ENCODE assay signal across 7 mouse cellular contexts in the genomic region with DNA sequence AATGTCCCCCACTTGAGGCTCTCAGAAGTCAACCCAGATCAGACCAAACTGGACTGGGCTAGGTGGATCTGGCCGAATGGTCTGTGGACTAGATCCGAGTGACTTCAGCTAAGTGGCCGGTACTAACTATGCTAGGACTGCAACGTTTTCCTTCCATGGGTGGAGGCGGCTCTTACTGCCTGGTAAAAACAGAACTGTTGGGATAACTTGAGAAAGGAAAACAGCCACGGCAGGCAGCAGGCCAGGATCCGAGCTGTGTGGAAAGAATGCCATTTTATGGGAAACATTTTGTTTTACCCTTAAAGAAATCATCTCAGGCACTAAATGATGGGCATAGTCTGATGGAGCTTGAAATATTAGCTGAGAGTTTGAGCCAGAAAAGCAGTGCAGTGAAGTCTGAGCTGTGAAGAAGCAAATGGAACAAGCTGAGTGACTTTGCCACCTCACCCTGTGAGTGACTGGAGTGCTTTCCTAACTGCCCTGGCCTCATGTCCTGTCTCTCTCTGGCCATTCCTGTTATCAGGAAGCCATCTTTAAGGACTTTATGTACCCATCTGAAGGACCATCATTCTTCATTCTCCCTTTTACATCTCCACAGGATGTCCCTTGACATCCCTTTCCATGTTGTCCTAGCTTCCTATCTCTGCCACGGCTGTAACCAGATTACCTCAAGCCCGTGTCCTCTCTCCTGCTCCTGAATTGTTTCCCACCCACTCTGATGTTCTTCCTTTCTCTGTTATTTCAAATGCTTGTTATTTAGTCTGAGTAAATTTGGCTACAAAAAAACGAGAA.
DNase-seq lines count a peak whose midpoint lies in the region; ATAC-seq lines count a peak whose summit lies in the region.

No protein-coding gene starts in this region.

- DNase-seq in midbrain, embryonic 10.5 days (ENCODE audit: low spot score), result no peak
- DNase-seq in kidney, postnatal 10 days, result peak; percentile 61
- no peak for DNase-seq in midbrain, embryonic 11.5 days (ENCODE audit: low spot score, missing footprints)

- no peaks in the 10 kb centered on the region for H3K27me3 ChIP-seq in midbrain, embryonic 15.5 days (replicated peaks)
- peaks cover 26% of the 10 kb centered on the region for H3K27me3 ChIP-seq in midbrain, embryonic 10.5 days (ENCODE audit: low read depth, poor library complexity, severe bottlenecking)
- no peaks in the 10 kb centered on the region for H3K27me3 ChIP-seq in heart, embryonic 15.5 days
- no peaks in the 10 kb centered on the region for H3K27me3 ChIP-seq in stomach, embryonic 15.5 days (replicated peaks)
- no peaks in the 10 kb centered on the region for H3K27me3 ChIP-seq in midbrain, embryonic 11.5 days (ENCODE audit: control insufficient read depth, insufficient read depth, low read length)
- no peaks in the 10 kb centered on the region for H3K27me3 ChIP-seq in midbrain, embryonic 16.5 days (ENCODE audit: control insufficient read depth, insufficient read depth, low read depth, low read length)

- H3K9ac ChIP-seq in midbrain, embryonic 15.5 days, result no peak overlapping the region
- H3K9ac ChIP-seq in heart, embryonic 15.5 days, result peak overlapping the region; percentile 95
- H3K9ac ChIP-seq in stomach, embryonic 15.5 days, result no peak overlapping the region
- H3K9ac ChIP-seq in midbrain, embryonic 11.5 days (ENCODE audit: low read length), result no peak overlapping the region
- H3K9ac ChIP-seq in midbrain, embryonic 16.5 days (ENCODE audit: low read depth, low read length), result no peak overlapping the region

- WGBS in midbrain, embryonic 15.5 days, result 77% methylated on average over 10 of the region's 10 CpGs
- whole genome bisulfite sequencing in midbrain, embryonic 10.5 days, result 82% methylated on average over 10 of the region's 10 CpGs
- 37% methylated on average over 10 of the region's 10 CpGs for WGBS in heart, embryonic 15.5 days
- 59% methylated on average over 10 of the region's 10 CpGs for WGBS in stomach, embryonic 15.5 days
- 82% methylated on average over 10 of the region's 10 CpGs for WGBS in midbrain, embryonic 11.5 days
- WGBS in midbrain, embryonic 16.5 days, result 70% methylated on average over 10 of the region's 10 CpGs

- H3K4me1 ChIP-seq in midbrain, embryonic 15.5 days, result peaks cover 25% of the 10 kb centered on the region
- peaks cover 39% of the 10 kb centered on the region for H3K4me1 ChIP-seq in midbrain, embryonic 10.5 days
- H3K4me1 ChIP-seq in heart, embryonic 15.5 days (replicated peaks), result peaks cover 54% of the 10 kb centered on the region
- peaks cover 34% of the 10 kb centered on the region for H3K4me1 ChIP-seq in stomach, embryonic 15.5 days
- 0 out of 2 replicates have a peak, but pooled peaks cover 2% of the 10 kb centered on the region for H3K4me1 ChIP-seq in midbrain, embryonic 11.5 days (ENCODE audit: control insufficient read depth, insufficient read depth, low read length)
- H3K4me1 ChIP-seq in midbrain, embryonic 16.5 days (ENCODE audit: control insufficient read depth, insufficient read depth, low read length), result peaks cover 15% of the 10 kb centered on the region

- no peaks in the 10 kb centered on the region for H3K36me3 ChIP-seq in midbrain, embryonic 15.5 days (replicated peaks)
- no peaks in the 10 kb centered on the region for H3K36me3 ChIP-seq in midbrain, embryonic 10.5 days
- H3K36me3 ChIP-seq in heart, embryonic 15.5 days, result no peaks in the 10 kb centered on the region
- no peaks in the 10 kb centered on the region for H3K36me3 ChIP-seq in stomach, embryonic 15.5 days
- no peaks in the 10 kb centered on the region for H3K36me3 ChIP-seq in midbrain, embryonic 11.5 days (ENCODE audit: control insufficient read depth, insufficient read depth, low read length)
- H3K36me3 ChIP-seq in midbrain, embryonic 16.5 days (ENCODE audit: control insufficient read depth, insufficient read depth, low read length), result no peaks in the 10 kb centered on the region

- no peak overlapping the region for H3K27ac ChIP-seq in midbrain, embryonic 15.5 days
- no peak overlapping the region for H3K27ac ChIP-seq in midbrain, embryonic 10.5 days (replicated peaks)
- H3K27ac ChIP-seq in heart, embryonic 15.5 days, result peak overlapping the region; percentile 99
- peak overlapping the region; percentile 66; the same call in 1 of the 2 replicates for H3K27ac ChIP-seq in stomach, embryonic 15.5 days
- no peak overlapping the region for H3K27ac ChIP-seq in midbrain, embryonic 11.5 days (ENCODE audit: low read depth, low read length)
- no peak overlapping the region for H3K27ac ChIP-seq in midbrain, embryonic 16.5 days (ENCODE audit: low read length)

- 0 out of 2 replicates have a peak overlapping the region, but pooled peaks have one; percentile 10 for H3K4me2 ChIP-seq in midbrain, embryonic 15.5 days
- peak overlapping the region; percentile 77 for H3K4me2 ChIP-seq in heart, embryonic 15.5 days
- H3K4me2 ChIP-seq in stomach, embryonic 15.5 days, result peak overlapping the region; percentile 67
- no peak overlapping the region for H3K4me2 ChIP-seq in midbrain, embryonic 11.5 days
- H3K4me2 ChIP-seq in midbrain, embryonic 16.5 days (ENCODE audit: low read length), result no peak overlapping the region

- H3K4me3 ChIP-seq in midbrain, embryonic 15.5 days, result no peak overlapping the region
- no peak overlapping the region for H3K4me3 ChIP-seq in midbrain, embryonic 10.5 days
- peak overlapping the region; percentile 92 for H3K4me3 ChIP-seq in heart, embryonic 15.5 days
- peak overlapping the region; percentile 77 for H3K4me3 ChIP-seq in stomach, embryonic 15.5 days (replicated peaks)
- no peak overlapping the region for H3K4me3 ChIP-seq in midbrain, embryonic 11.5 days (ENCODE audit: low read depth, low read length)
- H3K4me3 ChIP-seq in midbrain, embryonic 16.5 days (ENCODE audit: low read depth, low read length), result no peak overlapping the region

- no peaks in the 10 kb centered on the region for H3K9me3 ChIP-seq in midbrain, embryonic 15.5 days
- no peaks in the 10 kb centered on the region for H3K9me3 ChIP-seq in midbrain, embryonic 10.5 days (replicated peaks)
- no peaks in the 10 kb centered on the region for H3K9me3 ChIP-seq in heart, embryonic 15.5 days (replicated peaks)
- H3K9me3 ChIP-seq in stomach, embryonic 15.5 days, result no peaks in the 10 kb centered on the region
- H3K9me3 ChIP-seq in midbrain, embryonic 11.5 days (ENCODE audit: control insufficient read depth, low read length), result no peaks in the 10 kb centered on the region
- no peaks in the 10 kb centered on the region for H3K9me3 ChIP-seq in midbrain, embryonic 16.5 days (replicated peaks; ENCODE audit: control insufficient read depth, low read length, poor library complexity, severe bottlenecking)

- ATAC-seq in midbrain, embryonic 15.5 days (replicated peaks), result no peak
- no peak for ATAC-seq in heart, embryonic 15.5 days (replicated peaks; ENCODE audit: insufficient number of reproducible peaks, insufficient read depth, low FRiP score, low read depth)
- no peak for ATAC-seq in stomach, embryonic 15.5 days (ENCODE audit: insufficient read depth, low FRiP score, low read depth)
- no peak for ATAC-seq in midbrain, embryonic 11.5 days (ENCODE audit: low FRiP score)
- no peak for ATAC-seq in midbrain, embryonic 16.5 days

Comparison
In these comparisons a context has a peak if more than half of its experiments do, and no peak if none do; other contexts are left out.
1. H3K4me2 ChIP-seq: peak in midbrain, embryonic 15.5 days (single experiment), heart, embryonic 15.5 days (single experiment) and stomach, embryonic 15.5 days (single experiment); none in midbrain, embryonic 11.5 days (single experiment) and midbrain, embryonic 16.5 days (single experiment).
2. H3K27ac ChIP-seq: peak in heart, embryonic 15.5 days (single experiment) and stomach, embryonic 15.5 days (single experiment); none in midbrain, embryonic 15.5 days (single experiment), midbrain, embryonic 10.5 days (single experiment), midbrain, embryonic 11.5 days (single experiment) and midbrain, embryonic 16.5 days (single experiment).
3. H3K4me3 ChIP-seq: peak in heart, embryonic 15.5 days (single experiment) and stomach, embryonic 15.5 days (single experiment); none in midbrain, embryonic 15.5 days (single experiment), midbrain, embryonic 10.5 days (single experiment), midbrain, embryonic 11.5 days (single experiment) and midbrain, embryonic 16.5 days (single experiment).